Mouse (Mus musculus) lung, postnatal 0 days (tissue): ENCODE data around the gene Cited2. TPM values are rescaled to one million over a fixed set of nuclear protein-coding genes. Genes with fewer than 3 reads are reported as not detected.
A peak's percentile ranks its signal among the peaks of the same experiment; 100 is the strongest.

Experiments
- ATAC-seq: fragments of 200-750 bp; cut with Nextera tagmentation; 2 replicates; pipeline ENCODE4 v1.8.0; 2017; ENCODE audit warnings: moderate library complexity
- DNase-seq: peaks from one replicate; pipeline ENCODE4 v3.0.0-alpha.2; 2016; ENCODE audit warnings: low spot score
- H3K27ac ChIP-seq: fragments of 300-500 bp; sonication (generic); 2 replicates; pipeline ENCODE4 v1.5.1; 2014; ENCODE audit warnings: antibody characterized with exemption, mild to moderate bottlenecking, low read length, mixed read lengths
- H3K27me3 ChIP-seq: fragments of 300-500 bp; sonication (generic); replicated peaks from 2 replicates; pipeline ENCODE4 v1.6.1; 2014; ENCODE audit warnings: low read length, mixed read lengths; ENCODE audit not compliant: insufficient read depth
- H3K36me3 ChIP-seq: fragments of 300-500 bp; sonication (generic); 2 replicates; pipeline ENCODE4 v1.6.1; 2014; ENCODE audit warnings: low read length, mixed read lengths; ENCODE audit not compliant: insufficient read depth
- H3K4me1 ChIP-seq: fragments of 300-500 bp; sonication (generic); 2 replicates; pipeline ENCODE4 v1.6.1; 2014; ENCODE audit warnings: antibody characterized with exemption, low read depth, low read length, mixed read lengths; ENCODE audit not compliant: insufficient read depth
- H3K4me2 ChIP-seq: fragments of 300-500 bp; sonication (generic); replicated peaks from 2 replicates; pipeline ENCODE4 v1.6.1; 2014; ENCODE audit warnings: low read depth, mild to moderate bottlenecking, low read length, moderate library complexity, mixed read lengths
- H3K4me3 ChIP-seq: fragments of 300-500 bp; sonication (generic); 2 replicates; pipeline ENCODE4 v1.5.1; 2014; ENCODE audit warnings: low read depth, low read length
- H3K9ac ChIP-seq: fragments of 300-500 bp; sonication (generic); replicated peaks from 2 replicates; pipeline ENCODE4 v1.6.1; 2014; ENCODE audit warnings: low read depth, mild to moderate bottlenecking
- H3K9me3 ChIP-seq: fragments of 300-500 bp; sonication (generic); 2 replicates; pipeline ENCODE4 v1.6.1; 2016; ENCODE audit warnings: low read length, mixed read lengths
- CTCF ChIP-seq: IDR thresholded peaks from 2 replicates; pipeline ENCODE4 v1.5.1; 2016; ENCODE audit warnings: antibody characterized with exemption, mild to moderate bottlenecking
- EP300 ChIP-seq: IDR thresholded peaks from 2 replicates; pipeline ENCODE4 v1.6.1; 2016; ENCODE audit warnings: antibody characterized with exemption, mild to moderate bottlenecking, control low read depth
- WGBS: fragments of 180-500 bp; shearing (Covaris S2); extraction: QIAGEN DNeasy Blood & Tissue Kit; methylation state at CpG from one replicate; pipeline ENCODE4 v1.1.7; 2014; 5-methylcytosine and 5-hydroxymethylcytosine counted together
- polyA plus RNA-seq: library from polyadenylated mRNA; unstranded; fragments of >200 nt; fragmentation: Nextera tagmentation; extraction: Ambion mirVana; gene quantifications from 2 replicates; pipeline ENCODE4 v1.2.1, GENCODE M21; 2015

Gene Cited2
- polyA plus RNA-seq, 1 experiment from 2014 or later = 57.9 TPM

- H3K4me3 ChIP-seq = no peak overlapping the region
- H3K27ac ChIP-seq = no peak overlapping the region
- no peak for ATAC-seq
- no peaks in the 10 kb centered on the region for H3K36me3 ChIP-seq
- DNase-seq = no peak
- H3K9me3 ChIP-seq = no peaks in the 10 kb centered on the region
- H3K27me3 ChIP-seq = no peaks in the 10 kb centered on the region
- WGBS = 97% methylated on average over 2 of the region's 2 CpGs
- H3K4me2 ChIP-seq = no peak overlapping the region
- no peaks in the 10 kb centered on the region for H3K4me1 ChIP-seq
- no peak overlapping the region for H3K9ac ChIP-seq
- TF ChIP-seq EP300 = no peak
- no peak for TF ChIP-seq CTCF
Observed at GRCm38 (mm10) chr10:17742581-17742980, 19.6 kb downstream of the Cited2 start.

DNA sequence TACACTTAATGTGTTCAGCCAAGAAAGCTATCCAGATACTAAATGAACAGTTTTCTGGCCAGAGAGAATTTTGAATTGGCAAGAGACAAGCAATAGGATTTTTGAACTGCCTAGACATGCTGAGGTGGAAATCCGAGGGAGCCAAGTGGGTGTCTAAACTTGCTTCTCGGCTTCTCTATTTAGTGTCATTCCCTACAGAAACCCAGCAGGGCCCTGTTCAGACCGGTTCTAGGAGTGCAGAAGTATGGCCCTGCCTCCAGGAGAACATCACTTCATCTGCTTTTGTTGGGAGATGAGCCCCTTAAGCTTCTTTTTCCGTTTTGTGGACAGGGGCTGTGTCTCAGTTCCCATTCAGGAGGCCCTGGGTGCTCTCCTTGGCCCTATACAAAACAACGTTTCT is 29.5 kb downstream of the Cited2 start:
- Histone ChIP-seq H3K4me1 (no peaks in the 10 kb centered on the region), H3K27ac (no peak overlapping the region), H3K9me3 (no peaks in the 10 kb centered on the region), H3K27me3 (no peaks in the 10 kb centered on the region), H3K4me2 (no peak overlapping the region), H3K9ac (no peak overlapping the region), H3K4me3 (no peak overlapping the region), H3K36me3 (no peaks in the 10 kb centered on the region)
- WGBS = 71% methylated on average over 5 of the region's 5 CpGs
- ATAC-seq (no peak), DNase-seq (no peak)
- TF ChIP-seq EP300 = no peak
- TF ChIP-seq CTCF = no peak

DNA sequence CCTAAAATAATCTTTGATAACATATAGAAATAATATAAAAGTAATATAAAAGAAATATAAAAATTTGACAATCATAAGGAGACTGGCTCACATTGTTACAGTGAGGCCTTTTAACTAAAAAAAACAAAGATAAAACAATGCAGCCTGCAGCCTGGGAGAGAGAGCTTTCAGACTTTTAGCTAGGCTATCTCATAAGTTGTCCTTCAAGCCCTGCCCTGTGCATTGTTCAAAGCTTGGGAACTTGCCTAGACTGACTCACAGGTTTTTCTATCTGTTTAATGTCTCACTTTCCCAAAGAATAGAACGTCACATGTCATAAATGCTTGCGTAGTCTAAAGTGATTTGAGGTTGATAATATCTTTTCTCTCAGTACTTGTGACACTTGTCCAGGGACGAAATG is 36.8 kb downstream of the Cited2 start:
- Histone ChIP-seq H3K27ac (no peak overlapping the region), H3K4me3 (no peak overlapping the region), H3K9ac (no peak overlapping the region), H3K27me3 (no peaks in the 10 kb centered on the region), H3K4me2 (no peak overlapping the region), H3K36me3 (no peaks in the 10 kb centered on the region), H3K4me1 (no peaks in the 10 kb centered on the region), H3K9me3 (no peaks in the 10 kb centered on the region)
- ATAC-seq = no peak
- no peak for TF ChIP-seq EP300
- no peak for TF ChIP-seq CTCF
- DNase-seq = no peak
- 78% methylated on average over 3 of the region's 3 CpGs for WGBS

- no peaks in the 10 kb centered on the region for H3K36me3 ChIP-seq
- no peak overlapping the region for H3K27ac ChIP-seq
- DNase-seq (no peak), ATAC-seq (no peak)
- no peak overlapping the region for H3K9ac ChIP-seq
- 39% methylated on average over 9 of the region's 9 CpGs for WGBS
- no peaks in the 10 kb centered on the region for H3K9me3 ChIP-seq
- no peak overlapping the region for H3K4me3 ChIP-seq
- H3K27me3 ChIP-seq = no peaks in the 10 kb centered on the region
- no peaks in the 10 kb centered on the region for H3K4me1 ChIP-seq
- H3K4me2 ChIP-seq = no peak overlapping the region
- TF ChIP-seq EP300 = no peak
- TF ChIP-seq CTCF = peak; percentile 45
Observed at GRCm38 (mm10) chr10:17760750-17761613, 38.0 kb downstream of the Cited2 start.

GRCm38 (mm10) chr10:17761652-17762051 is 38.6 kb downstream of the Cited2 start:
- TF ChIP-seq EP300 = no peak
- TF ChIP-seq CTCF = no peak
- H3K4me2 ChIP-seq = no peak overlapping the region
- no peaks in the 10 kb centered on the region for H3K36me3 ChIP-seq
- no peaks in the 10 kb centered on the region for H3K27me3 ChIP-seq
- no peaks in the 10 kb centered on the region for H3K4me1 ChIP-seq
- no peak overlapping the region for H3K27ac ChIP-seq
- WGBS = 60% methylated on average over 1 of the region's 1 CpGs
- no peak overlapping the region for H3K4me3 ChIP-seq
- H3K9ac ChIP-seq = no peak overlapping the region
- H3K9me3 ChIP-seq = no peaks in the 10 kb centered on the region
- no peak for ATAC-seq
- no peak for DNase-seq

DNA sequence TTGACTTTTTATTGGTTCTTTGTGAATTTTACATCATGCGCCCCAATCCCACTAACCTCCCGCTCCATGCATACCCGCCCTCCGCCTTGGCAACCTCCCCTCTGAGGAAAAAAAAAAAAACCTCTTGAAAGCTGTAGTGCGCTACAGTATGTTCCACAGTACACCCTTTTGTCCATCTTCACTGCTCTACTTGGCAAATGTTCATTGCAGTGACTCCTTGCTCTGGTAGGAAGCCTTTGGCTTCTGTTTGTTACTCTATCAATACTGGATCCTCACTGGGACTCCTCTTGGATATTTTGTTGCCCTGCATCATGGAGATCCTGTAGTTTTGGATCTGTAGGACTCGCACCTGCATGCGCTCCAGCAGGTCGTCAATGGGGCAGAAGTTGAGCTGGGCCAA is 39.9 kb downstream of the Cited2 start:
- H3K9me3 ChIP-seq = no peaks in the 10 kb centered on the region
- no peaks in the 10 kb centered on the region for H3K4me1 ChIP-seq
- no peak for DNase-seq
- H3K27ac ChIP-seq = no peak overlapping the region
- no peak overlapping the region for H3K9ac ChIP-seq
- WGBS = 91% methylated on average over 8 of the region's 8 CpGs
- H3K27me3 ChIP-seq = no peaks in the 10 kb centered on the region
- no peak overlapping the region for H3K4me2 ChIP-seq
- no peak for ATAC-seq
- H3K4me3 ChIP-seq = no peak overlapping the region
- H3K36me3 ChIP-seq = no peaks in the 10 kb centered on the region
- no peak for TF ChIP-seq EP300
- TF ChIP-seq CTCF = no peak
